Mouse (Mus musculus) heart, postnatal 25 days (tissue): ENCODE results near the gene Ccl28. TPM values are rescaled to one million over a fixed set of nuclear protein-coding genes. Genes with fewer than 3 reads are reported as not detected.
"Not testable (repeated sequence)": the region's sequence is repeated elsewhere in the genome, so short reads cannot be mapped to it uniquely, and the experiment has no call there.

ENCODE experiments used
- DNase-seq: peaks from one replicate; pipeline ENCODE4 v3.0.0; 2022; ENCODE audit warnings: low spot score
- intact Hi-C: fragments of 180-260 bp; cut with DNase I; formaldehyde crosslinking; loops from one replicate; pipeline ENCODE4 v1.15.1; 2025
- total RNA-seq, 2 experiments: library from RNA; stranded (reverse); gene quantifications; 2 replicates each; pipeline ENCODE4 v1.2.3; 2021

The Ccl28 gene
- total RNA-seq, 2 experiments from 2014 or later = 0.06 TPM; not detected in 1

DNA sequence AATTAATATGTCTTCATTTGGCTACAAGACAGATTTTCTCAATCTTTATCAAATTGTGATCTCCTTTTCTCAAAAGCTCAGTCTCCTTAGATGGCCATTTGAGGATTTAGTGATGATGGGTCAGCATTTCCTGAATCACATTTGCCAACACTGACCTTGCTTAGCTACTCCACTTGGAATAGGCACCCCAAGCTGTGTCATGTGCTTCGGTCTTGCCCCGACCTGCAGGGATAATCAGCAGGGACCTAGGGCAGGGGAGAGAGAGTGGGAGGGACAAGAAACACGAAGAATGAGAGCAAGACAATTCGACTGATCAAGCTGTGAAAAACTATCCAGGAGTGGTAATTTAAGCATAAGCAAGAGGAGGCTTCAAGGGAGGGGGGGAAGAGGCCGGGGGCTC, 21.1 kb downstream of the Ccl28 start:
- DNase-seq = no peak
- intact Hi-C loops = no loop called here

DNA sequence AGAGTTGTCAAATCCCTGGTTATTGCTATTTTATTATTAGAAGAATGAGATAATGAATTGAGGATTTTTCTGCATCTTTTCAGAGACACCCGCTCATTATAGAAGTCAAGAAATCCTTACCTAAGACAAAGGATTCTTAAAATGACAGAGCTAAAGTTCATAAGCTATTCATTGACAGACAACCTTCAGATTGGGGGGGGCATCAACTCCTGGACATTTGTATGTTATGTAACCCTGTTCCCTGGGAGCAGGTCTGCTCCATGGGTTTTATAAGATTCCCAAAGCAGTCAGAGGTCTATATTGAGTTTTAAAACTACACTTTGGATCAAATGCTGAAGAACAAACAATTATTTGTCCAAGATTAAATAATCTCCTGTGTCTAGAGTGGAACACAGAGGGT, 22.9 kb downstream of the Ccl28 start:
- DNase-seq = no peak
- intact Hi-C loops = no loop called here

- intact Hi-C loops = no loop called here
- no peak for DNase-seq
Measured at GRCm38 (mm10) chr13:119648891-119649698, 25.5 kb downstream of the Ccl28 start.

DNA sequence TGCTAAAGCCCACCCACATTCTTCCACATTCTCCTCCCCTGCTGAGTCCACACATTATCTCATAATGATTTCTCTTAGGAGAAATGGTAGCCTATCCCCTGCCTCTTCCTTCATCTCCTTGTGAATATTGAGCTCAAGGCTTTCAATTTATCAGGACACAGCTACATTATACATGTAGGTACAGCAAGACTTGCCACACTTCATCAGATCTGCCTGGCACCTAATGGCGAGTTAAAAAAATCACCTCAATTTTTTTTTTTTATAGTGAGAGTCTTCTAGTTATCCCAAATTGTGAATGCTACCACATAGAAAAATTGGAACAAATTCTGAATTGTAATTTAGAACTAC, 26.1 kb downstream of the Ccl28 start:
- intact Hi-C loops = no loop called here
- no peak for DNase-seq

DNA sequence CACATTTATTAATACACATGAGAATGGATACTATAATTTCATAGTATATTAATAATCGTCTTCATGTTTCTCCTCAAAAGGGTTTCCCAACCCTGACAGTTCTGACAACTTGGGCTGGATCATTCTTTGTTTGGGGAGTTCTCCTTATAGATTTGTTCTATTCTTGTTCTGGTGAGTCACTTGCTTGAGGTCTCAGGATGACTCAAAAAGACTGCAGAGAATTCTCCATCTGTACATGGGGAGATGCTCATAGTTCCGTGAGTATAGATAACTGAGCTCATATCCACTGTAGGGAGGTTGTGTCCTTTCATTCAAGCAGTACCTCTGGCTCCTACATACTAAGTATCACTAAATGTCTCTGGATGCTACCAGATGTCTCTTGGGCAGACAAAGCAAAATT, 31.1 kb downstream of the Ccl28 start:
- no peak for DNase-seq
- intact Hi-C loops = no loop called here

DNA sequence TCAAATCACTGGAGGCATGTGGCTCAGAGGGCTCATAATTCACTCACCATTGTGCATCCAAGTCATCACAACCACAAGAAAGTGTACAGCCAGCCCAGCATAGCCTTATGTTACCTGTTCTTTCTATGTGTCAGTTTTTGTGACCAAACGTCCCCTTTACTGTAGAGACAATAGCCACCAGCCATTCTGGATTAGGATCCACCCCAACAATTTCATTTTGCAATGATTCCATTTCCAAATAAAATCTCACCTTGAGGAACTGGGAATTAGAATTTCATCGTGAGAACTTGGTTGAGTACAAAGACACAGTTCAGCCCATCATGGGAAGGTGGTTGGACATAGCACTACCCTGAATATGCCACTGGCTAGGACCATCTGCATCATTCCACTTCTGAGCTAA, 32.6 kb downstream of the Ccl28 start:
- DNase-seq = no peak
- intact Hi-C loops = no loop called here

- no peak for DNase-seq
Measured at GRCm38 (mm10) chr13:119656846-119657416, 33.3 kb downstream of the Ccl28 start.

DNA sequence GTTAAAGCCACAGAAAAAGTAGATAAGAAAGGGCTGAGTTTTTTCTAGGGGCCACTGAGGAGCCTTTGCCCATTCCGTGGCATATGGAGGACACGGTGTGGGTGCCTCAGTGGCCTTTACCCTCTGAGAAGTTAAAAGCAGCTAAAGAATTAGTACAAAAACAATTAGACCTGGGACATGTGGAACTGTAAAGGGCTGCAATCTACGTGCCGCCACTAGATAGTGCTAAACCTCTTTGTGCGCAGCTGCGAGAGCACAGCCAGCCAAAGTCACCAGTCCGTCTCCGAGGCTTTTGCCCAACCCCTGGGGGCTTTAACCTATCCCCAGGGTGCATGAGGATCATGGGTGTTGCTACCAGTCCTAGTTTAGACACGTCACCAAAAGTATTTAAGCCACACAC, 37.8 kb downstream of the Ccl28 start:
- DNase-seq, intact Hi-C loops: not testable (repeated sequence)

More at GRCm38 (mm10) chr13:119656846-119657416, 33.3 kb downstream of the Ccl28 start:
- intact Hi-C loops = no loop called here

DNA sequence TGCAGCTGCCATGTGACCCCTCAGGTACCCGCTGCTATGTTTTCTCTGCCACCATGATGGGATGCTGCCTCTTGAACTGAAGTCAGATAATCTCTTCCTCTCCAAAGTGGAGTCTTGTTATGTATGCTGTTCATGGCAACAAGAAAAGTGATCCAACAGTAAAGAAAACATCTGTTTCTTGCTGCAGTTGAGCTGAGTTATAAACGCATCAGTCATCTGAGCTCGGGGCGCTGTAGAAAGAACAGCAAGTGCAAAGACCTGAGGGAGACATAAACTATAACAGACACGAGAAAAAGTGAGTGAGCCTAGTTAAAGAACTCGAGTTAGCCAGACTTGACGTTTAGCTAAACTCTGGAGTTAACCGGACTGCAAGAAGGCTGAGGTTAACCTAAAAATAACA, 55.2 kb downstream of the Ccl28 start:
- DNase-seq = no peak
- intact Hi-C loops = no loop called here

DNA sequence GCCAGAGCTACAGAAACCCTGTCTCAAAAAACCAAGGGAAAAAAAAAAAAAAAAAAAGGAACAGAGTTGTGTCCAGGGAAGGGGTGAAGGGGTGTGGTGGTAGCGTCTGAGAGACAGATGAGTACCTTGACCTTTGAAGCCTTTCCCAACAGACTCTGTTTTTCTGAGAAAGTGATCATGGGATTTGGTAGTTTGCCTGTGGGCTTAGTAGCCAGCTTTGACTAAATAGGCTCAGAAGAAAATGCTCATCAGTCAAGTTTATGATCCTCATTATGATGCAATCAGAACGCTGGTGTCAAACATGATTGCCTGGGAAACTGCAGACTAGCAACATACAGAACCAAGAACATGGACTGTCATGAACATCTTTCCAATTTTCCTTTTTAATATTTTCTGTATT, 56.1 kb downstream of the Ccl28 start:
- intact Hi-C loops = no loop called here
- no peak for DNase-seq

GRCm38 (mm10) chr13:119681161-119681560, 57.5 kb downstream of the Ccl28 start:
- intact Hi-C loops = no loop called here
- DNase-seq = no peak

DNA sequence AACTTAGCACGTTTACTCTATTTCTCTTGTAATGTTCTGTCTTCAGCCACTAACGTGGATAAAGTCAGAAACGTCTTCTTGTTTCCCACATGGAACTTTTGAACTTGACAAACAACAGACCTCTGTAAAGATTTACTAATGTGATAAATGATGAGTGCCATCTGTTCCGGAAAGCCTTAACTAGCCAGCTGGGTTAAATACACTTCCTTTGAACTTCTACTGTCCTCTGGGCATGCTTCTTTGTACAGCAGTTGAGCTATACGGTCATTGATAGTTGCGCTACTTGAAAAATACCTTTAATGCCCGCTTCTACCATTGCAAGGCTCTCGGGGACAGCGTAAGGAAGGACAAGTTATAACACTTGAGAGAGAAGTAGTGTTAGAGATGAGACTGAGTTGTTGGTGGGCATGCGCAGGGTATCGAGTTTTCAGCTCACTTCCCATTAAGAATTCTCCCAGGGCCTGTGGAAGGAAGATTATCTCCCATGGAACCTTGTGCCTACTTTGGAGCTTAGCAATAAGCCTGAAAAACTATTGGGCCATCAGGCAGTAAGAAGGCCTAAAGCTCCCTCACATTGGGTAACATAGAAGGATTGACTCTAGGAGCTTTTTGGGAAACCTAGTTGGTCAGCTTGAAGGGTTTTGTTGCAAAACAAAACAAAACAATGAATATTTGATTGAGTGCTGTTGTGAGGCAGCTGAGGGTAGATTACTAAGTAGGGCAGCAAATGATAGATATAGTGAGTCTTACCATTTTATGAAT, 61.0 kb downstream of the Ccl28 start:
- intact Hi-C loops = no loop called here
- DNase-seq = no peak

DNA sequence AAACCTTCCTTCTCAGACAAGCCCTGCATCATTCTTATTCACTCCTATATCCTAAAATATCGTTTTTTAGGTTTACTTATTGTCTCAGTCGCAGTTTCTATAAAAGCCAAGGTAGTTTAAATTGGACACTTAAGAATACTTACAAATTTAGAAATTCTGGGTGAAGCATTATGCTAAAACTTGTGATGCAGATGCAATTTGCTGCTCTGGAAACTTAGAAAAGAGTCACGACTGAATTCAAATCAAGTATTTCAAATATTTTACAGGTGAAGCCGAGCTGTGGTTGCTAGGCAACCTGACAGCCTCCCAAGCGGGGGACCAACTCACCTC, 66.1 kb downstream of the Ccl28 start:
- no peak for DNase-seq
- intact Hi-C loops = loop anchor here (5.0 kb wide), 1 partner anchor 103 kb away; the partner anchor contains the start of gene Zfp131

GRCm38 (mm10) chr13:119690039-119690728, 66.6 kb downstream of the Ccl28 start, which contains the start of gene Hmgcs1:
Hmgcs1 (plus strand) TSS chr13:119690379.
- peak; percentile 99 for DNase-seq
- intact Hi-C loops = loop anchor here (5.0 kb wide), 1 partner anchor 102 kb away; the partner anchor contains the start of gene Zfp131

GRCm38 (mm10) chr13:119690876-119691620, 67.4 kb downstream of the Ccl28 start:
- intact Hi-C loops = loop anchor here (5.0 kb wide), 1 partner anchor 101 kb away; the partner anchor contains the start of gene Zfp131
- DNase-seq = no peak

GRCm38 (mm10) chr13:119691958-119692357, 68.3 kb downstream of the Ccl28 start:
- intact Hi-C loops = loop anchor here (5.0 kb wide), 1 partner anchor 100 kb away; the partner anchor contains the start of gene Zfp131
- not testable (repeated sequence) for DNase-seq

- intact Hi-C loops = no loop called here
- no peak for DNase-seq
Measured at GRCm38 (mm10) chr13:119695676-119696075, 72.1 kb downstream of the Ccl28 start.

- intact Hi-C loops = no loop called here
- no peak for DNase-seq
Measured at GRCm38 (mm10) chr13:119696496-119696895, 72.9 kb downstream of the Ccl28 start.

- no peak for DNase-seq
Measured at GRCm38 (mm10) chr13:119698436-119698835, 74.8 kb downstream of the Ccl28 start.

More at GRCm38 (mm10) chr13:119698436-119698835, 74.8 kb downstream of the Ccl28 start:
- intact Hi-C loops = no loop called here
